Mouse (Mus musculus) kidney, adult 2 months (tissue): ENCODE data around the gene Slc4a5.

Experiments
- CTCF ChIP-seq: fragments of 200-500 bp; conservative IDR thresholded peaks from 2 replicates; pipeline ENCODE4 v1.5.1; 2011; ENCODE audit warnings: low read depth, mild to moderate bottlenecking, control low read depth, low read length, moderate library complexity, mixed read lengths; ENCODE audit not compliant: insufficient read depth, insufficient read length
- POLR2A ChIP-seq: fragments of 200-500 bp; IDR thresholded peaks from one replicate; pipeline ENCODE4 v1.6.1; 2011; ENCODE audit warnings: low read depth, low read length, control low read depth

- TF ChIP-seq POLR2A: no peak
- TF ChIP-seq CTCF: no peak
Measured at GRCm38 (mm10) chr6:83321927-83322326, 102.3 kb downstream of the Slc4a5 start.
